Mouse (Mus musculus) thymus, postnatal 36 days (tissue): ENCODE data around the gene Gcc1.
A peak's percentile ranks its signal among the peaks of the same experiment; 100 is the strongest.

Experiments
- DNase-seq, 2 experiments: peaks; one replicate each; pipeline ENCODE4 v3.0.0; 2022; ENCODE audit warnings: mixed read lengths in 2 of 2

Gene Gcc1

DNA sequence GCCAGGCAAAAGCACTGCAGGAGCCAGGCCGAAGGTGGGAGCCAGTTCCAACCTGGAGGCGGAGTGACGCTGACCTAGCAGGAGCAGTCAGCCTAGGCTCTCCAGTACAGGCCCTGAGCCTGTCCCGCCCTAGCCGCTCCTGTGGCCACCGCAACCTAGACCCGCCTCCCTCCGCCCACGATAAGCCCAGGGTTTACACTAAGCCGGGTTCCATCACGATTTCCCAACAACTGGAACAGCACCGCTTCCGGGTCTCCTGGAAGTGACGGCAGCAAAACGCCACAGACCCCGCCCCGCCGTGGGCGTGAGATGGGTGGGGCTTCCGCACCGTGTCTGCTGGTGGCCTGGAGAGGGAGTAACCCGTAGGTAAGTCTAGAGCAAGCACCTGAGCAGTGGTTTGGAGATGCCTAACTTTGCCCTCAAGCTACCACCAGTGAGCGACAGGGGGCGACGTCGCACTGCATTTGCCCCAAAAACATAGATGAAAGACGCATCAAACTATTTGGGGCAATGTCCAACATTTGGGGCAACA lies 6.7 kb downstream of the Gcc1 start:
- DNase-seq = peak; percentile 96 to 97

DNA sequence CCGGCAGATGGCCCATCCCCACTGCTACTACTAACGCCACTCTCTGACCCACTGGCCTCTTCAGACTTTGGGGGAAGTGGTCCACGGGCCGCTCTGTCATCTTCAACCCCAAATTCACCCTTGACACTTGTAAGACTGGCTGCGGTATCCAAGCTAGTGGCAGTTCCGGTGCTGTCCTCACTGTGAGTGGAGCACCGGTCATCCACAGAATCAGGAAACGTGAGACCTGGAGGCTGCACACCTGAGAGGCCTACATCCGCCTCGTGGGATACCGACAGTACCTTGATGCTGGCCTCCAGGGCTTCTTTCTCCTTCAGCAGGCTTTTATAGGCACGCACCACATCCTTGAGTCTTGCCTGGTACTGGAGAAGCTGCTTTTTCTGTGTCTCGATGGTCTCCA lies 7.3 kb downstream of the Gcc1 start:
- DNase-seq = no peak

DNA sequence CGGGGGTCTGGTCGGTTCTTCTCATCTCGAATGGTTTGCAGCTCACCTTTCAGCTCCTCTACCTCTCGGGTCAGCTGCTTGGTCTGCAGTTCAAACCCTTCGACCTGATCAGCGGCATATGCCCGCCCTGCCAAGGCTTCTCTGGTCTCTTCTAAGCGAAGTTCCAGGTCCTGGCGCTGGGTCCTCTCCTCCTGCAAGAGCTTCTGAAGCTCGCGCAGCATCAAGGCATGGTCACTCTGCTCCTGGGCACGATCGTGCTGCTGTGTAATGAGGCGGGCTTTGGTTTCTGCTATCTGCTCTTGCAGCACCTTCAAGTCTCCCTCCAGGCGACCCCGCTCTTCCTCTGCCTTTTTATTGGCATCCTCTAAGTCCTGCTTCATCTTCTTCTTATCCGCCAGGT lies 7.8 kb downstream of the Gcc1 start:
- no peak for DNase-seq

DNA sequence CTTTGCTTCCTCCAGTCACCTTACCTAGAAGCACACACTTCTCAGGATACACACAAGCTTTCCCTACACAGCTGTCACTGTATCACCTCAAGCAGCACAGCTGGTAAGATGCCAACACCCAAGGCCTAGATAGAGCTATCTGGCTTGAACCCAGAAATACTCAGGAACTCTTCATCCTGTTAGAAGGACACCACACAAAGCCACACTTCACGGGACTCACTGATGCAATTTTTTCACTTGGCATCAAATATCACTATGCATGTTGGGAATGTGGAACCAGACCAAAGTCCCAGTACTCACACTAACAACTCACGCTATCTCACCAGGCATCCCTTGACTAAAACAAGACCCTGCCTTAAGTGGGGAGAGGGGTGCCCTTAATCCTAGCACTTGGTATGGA lies 8.5 kb downstream of the Gcc1 start:
- no peak for DNase-seq

DNA sequence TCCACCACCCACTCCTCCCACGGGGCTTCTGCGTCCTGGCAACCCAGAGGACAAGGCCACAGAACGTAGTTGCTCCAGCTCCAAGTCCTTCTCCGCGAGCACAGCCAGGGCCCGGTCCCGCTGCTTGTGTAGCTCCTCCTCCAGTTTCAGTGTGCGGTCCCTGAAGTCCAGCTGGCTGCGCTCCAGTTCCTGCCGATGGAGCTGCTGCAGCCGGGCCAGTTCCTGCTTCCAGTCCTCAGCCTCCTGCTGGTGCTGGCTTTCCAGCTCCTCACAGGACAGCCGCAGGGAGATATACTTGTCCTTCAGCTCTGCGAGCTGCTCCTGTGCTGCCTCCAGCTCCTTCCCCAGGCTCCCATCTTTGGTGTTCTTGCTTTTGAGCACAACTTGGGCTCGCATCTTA lies 9.7 kb downstream of the Gcc1 start:
- DNase-seq = no peak

DNA sequence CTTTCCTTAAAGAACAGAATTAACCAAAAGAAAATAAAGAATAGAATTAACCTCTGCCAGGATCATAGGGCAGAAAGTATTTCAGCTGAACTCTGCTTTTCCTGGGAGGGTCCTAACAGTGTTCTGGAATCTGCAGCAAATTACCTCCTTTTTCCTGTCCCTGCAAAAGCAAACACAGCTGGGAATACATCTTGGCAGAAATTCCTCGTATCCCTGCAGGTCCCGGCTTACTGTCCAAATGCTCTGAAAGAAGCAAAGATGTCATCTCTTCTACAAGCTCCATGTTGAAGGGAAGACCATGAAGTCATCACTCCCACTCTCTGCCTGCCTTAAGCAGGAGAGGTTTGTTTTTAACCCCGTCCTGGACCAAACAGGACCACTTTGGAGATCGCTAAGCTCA lies 11.2 kb downstream of the Gcc1 start:
- DNase-seq = no peak

DNA sequence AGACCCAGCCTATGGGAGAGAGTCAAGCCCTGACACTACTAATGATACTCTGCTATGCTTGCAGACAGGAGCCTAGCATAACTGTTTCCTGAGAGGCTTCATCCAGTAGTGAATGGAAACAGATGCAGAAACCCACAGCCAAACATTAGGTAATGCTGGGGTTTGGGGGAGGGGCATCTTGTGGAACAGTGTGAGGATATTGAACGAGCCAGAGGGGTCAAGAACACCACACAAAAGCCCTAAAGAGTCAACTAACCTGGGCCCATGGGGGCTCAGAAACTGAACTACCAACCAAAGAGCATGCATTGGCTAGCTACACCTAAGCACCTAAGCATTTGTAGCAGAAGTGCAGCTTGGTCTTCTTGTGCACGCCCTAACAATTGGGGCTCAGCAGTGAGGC lies 17.0 kb downstream of the Gcc1 start:
- no peak for DNase-seq

DNA sequence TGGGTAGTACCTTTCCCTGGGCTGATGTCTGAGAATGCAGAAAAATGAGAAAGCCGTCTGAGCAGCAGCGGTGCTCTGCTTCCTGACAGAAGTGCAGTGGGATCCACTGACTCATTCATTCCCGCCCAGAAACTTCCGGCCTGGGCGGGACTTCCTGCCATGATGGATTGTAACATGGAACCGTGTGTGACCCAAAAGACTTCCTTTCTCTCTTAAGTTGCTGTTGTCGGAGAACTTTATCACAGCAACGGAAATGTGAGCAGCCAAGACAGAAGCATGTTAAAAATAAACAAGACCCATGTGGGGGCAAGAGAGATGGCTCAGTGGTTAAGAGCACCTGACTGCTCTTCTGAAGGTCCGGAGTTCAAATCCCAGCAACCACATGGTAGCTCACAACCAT lies 18.1 kb downstream of the Gcc1 start:
- DNase-seq = peak in 1 of 2 experiments; percentile 27

DNA sequence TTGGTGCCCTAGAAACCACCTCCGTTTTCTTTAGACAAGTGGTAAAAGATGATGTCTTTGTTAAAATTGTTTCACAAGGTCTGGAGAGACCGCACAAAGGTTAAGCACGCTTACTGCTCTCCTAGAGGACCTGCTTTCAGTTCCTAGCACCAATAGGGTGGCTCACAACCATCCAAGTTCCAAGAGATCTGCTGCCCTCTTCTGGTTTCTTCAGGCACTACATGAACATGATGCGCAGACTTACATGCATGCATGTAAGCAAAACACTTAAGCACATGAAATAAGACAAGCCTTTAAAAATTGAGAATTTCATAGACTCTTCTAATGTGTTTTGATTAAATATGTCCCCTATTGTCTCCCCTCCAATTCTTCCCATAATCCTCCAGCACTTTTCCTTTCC lies 28.4 kb downstream of the Gcc1 start:
- DNase-seq = no peak

DNA sequence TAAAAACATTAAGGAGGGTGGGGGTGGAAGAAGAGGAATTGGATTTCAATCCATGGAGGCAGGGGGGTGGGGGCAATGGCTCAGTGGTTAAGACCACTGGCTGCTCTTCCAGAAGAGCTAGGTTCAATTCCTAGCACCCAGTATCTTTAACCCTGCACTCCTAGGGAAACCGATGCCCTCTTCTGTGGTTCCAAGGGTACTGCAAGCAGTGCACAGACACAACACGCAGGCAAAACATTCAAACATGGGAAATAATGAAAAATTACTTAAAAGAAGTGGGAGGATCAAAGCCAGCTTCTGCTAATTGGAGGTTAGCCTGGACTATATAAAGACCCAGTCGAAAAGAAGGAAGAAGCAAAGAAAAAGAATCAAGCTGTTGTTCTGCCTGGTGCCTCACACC lies 29.5 kb downstream of the Gcc1 start:
- no peak for DNase-seq

DNA sequence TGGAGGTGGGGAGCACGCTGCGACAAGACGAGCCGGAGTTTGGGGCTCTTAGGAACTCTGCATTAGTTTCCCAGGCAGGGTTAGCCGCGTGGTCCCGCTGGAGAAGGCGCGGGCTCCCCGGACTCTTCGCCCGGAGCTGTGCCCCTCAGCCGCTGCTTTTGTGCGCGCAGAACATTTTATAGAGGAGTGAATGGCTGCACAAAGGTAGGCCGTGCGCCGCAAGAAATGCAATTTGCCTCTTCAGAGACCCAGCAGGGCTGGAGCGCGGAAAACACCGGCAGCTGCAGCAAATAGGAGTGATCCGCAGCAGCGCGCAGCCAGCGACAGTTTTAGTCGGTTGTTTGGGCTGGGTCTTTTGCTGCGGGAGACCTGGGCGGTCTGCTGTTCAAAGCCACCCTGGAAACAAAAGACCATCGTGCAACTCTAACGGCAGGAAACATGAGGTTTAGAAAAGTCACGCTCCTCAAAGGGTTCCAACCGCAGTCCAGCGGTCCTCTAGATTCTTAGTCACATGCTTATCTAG lies 30.4 kb downstream of the Gcc1 start, which contains the start of gene Zfp800:
Gene Zfp800 (minus strand): TSS at position 325 of the 523 bp plus-strand sequence.
- DNase-seq = peak; percentile 25 to 39

DNA sequence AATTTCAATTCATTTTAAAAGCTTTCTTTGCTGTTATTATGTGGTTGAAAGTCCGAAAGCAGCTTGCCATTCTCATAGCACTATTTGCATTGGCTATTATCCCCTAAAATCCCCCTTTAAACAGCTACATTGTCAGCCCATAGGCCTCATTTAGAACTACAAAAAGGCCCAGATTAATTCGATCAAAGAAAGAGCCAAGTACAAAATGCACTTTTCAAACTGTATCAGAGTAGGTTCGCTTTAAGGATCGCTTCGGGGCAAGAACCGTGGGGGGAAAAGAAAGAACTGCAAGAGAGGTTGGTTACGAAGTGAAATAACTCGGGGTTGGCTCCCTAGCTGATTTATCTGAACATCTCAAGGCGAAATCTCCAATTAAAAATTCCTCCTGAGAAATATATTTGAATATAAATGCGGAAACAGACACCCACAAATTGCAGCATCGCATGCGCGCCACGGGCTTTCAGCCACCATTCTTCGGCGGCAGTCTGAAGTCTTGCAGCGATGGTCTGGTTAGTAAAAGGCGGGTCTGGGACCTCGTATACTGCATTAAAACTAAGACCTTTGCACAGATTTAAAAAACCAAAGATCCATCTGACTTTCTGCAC lies 31.2 kb downstream of the Gcc1 start:
- DNase-seq = no peak

DNA sequence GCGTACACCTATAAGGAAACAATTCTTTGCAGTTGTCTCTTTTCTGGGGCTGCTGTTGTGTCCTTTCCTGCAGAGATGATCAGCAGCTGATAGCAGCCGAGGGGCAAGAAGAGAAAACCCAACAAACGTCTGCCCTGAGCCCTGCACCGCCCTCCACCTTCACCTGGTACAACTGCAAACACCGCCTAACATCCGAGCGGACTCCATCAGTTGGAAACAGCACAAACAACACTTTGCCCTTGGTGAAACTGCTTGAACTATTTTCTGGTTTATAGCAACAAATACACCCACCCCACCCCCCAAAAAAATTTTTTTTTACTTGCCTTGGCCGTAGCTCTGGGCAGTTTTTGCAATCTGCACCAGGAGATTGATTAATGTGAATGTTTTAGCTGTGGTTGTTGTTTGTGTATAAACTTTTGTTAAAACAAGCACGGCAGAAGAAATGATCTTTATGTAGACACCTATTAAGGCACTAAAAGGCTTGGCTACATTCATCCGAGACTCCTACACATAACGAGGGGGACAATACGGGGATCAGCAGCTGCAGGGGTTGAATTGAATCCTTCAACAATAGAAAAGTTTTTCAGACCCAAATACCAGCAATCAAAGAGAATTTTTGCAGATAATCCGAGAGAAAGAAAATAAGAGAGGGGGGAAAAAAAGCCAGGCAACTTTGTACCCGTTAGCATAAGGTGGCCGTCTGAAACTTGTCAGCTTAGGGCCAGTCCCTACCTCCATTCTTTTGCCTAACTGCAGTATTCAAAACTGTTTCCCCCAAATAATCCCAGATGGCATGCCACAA lies 31.9 kb downstream of the Gcc1 start:
- DNase-seq = no peak

DNA sequence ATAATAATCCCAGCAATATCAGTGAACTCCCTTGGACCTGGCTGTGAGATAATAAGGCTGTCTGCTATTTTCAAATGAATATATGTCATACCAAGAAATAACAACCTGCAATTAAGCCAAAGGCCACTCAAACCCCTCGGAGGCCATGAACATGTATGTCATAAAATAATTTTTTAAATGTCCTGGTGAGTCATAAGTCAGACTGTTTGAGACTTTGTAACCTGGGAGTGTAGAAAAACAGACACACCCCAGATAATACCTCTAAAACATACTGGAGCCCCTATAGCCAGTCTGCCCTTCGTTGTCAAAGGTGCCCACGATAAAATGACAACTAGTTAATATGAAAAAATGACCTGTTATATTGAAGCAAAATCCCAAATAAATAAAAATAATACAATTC lies 39.2 kb downstream of the Gcc1 start:
- DNase-seq = no peak

DNA sequence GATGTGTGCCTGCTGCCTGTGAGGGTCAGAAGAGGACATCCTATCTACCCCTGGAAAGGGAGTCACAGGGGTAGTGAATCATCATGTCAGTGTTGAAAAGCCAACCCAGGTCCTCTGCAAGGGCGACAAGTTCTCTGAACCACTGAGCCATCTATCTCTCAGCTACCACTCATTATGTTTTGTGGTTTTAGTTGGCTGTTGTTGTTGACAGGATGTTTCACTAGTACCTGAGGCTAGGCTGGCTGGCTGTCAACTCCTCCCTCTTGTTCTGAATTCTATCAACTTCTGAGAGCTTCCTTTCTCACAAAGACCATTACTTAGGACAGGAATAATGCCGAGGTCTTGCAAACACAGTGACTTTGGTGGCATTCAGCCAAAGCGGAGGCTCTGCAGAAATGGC lies 43.0 kb downstream of the Gcc1 start:
- no peak for DNase-seq

DNA sequence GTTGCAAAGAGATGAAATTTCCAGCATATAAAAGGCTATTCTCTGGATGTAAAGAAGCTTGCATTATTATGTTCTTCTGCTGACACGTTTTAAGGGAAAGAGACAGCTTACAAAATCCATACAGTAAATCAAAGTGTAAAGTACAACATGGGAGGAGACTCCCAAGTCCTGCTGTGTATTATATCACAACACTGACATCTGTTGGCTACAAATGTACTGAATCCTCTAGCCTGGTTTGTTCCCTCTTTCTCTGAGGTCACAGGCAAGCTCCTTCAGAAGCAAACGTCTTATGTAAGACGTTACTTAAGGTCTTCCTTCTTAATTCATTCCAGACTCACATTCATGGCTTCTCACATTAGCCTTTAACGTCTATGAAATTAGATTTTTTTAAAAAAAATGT lies 46.2 kb downstream of the Gcc1 start:
- DNase-seq = no peak

DNA sequence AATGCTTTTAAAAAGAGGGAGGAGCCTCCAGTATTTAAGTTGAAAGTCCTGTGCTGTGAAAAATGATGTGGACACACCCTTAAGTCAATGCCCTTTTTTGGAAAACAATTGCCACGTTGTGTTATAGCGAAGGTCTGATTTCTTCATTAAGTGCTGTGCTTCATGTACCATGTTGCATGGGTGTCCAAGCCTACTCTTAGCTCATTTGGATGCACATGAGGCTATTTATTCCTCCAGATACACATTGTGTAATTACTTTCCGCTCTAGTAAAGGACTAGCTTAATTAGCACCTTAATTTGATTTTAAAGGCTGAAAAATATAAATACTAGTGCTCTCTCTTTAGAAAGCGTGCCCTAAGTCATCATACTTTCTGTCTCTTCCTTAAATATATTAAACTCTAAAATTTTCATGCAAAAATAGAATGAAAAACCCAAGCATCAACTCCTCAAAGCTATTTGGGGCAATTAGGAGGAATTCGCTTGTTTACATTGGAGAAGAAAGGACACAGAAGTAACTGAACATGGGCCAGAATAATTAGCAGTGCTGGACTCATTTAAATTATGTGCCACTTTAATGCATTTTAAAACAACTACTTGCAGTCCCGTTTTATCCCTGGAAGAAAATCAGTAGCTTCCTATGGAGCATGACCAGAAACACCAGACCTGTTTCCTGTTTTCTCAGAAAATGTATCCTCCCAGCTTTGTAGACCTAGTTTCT lies 58.1 kb downstream of the Gcc1 start:
- no peak for DNase-seq

DNA sequence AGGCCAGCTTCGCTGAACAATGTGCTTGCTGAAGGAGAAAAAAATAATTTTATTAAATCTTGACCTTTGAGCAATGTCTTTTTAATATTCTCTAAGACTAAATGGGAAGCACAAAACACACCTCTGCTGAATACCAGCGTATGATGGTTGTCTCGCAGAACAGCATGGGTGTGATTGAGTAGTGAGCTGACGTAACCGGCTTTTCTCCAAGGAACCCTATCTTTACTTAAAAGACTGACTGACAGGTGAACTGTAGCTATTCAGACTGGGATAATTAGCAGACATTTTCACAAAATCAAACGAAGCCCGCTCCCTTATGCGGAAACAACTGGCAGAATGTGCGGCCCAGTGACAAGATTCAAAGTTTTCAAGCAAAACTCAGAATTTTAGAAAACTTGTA lies 60.6 kb downstream of the Gcc1 start:
- no peak for DNase-seq
